Mouse (Mus musculus) kidney, postnatal 36 days (tissue): Measurements from ENCODE around the gene Vmn2r49.
"Not testable (repeated sequence)": the region's sequence is repeated elsewhere in the genome, so short reads cannot be mapped to it uniquely, and the experiment has no call there.

Source experiments
- DNase-seq, 2 experiments: peaks; one replicate each; pipeline ENCODE4 v3.0.0; 2021 to 2022; ENCODE audit warnings: mixed read lengths in 2 of 2

Gene Vmn2r49

GRCm38 (mm10) chr7:9992157-9992556, at the start of gene Vmn2r49:
Vmn2r49 (minus strand) TSS chr7:9992257.
- not testable (repeated sequence) for DNase-seq

- not testable (repeated sequence) for DNase-seq
These were observed 38.6 kb downstream of the Vmn2r49 start, which contains the start of gene Vmn2r48 for GRCm38 (mm10) chr7:9953485-9953884. Vmn2r48 (minus strand) TSS chr7:9953585.
